Mouse (Mus musculus) leukemia stem cell, adult 10-12 weeks (primary cell): Measurements from ENCODE around the gene Gnptab. TPM values are rescaled to one million over a fixed set of nuclear protein-coding genes. Genes with fewer than 3 reads are reported as not detected.

ENCODE experiments used
- polyA plus RNA-seq: library from polyadenylated mRNA; stranded (reverse); fragments of >175 nt; gene quantifications from 2 replicates; pipeline ENCODE4 v1.2.3, GENCODE M21; 2012; ENCODE audit warnings: low replicate concordance

Gnptab gene
- polyA plus RNA-seq = 2.6 and 3.5 TPM in 2 replicates

DNA sequence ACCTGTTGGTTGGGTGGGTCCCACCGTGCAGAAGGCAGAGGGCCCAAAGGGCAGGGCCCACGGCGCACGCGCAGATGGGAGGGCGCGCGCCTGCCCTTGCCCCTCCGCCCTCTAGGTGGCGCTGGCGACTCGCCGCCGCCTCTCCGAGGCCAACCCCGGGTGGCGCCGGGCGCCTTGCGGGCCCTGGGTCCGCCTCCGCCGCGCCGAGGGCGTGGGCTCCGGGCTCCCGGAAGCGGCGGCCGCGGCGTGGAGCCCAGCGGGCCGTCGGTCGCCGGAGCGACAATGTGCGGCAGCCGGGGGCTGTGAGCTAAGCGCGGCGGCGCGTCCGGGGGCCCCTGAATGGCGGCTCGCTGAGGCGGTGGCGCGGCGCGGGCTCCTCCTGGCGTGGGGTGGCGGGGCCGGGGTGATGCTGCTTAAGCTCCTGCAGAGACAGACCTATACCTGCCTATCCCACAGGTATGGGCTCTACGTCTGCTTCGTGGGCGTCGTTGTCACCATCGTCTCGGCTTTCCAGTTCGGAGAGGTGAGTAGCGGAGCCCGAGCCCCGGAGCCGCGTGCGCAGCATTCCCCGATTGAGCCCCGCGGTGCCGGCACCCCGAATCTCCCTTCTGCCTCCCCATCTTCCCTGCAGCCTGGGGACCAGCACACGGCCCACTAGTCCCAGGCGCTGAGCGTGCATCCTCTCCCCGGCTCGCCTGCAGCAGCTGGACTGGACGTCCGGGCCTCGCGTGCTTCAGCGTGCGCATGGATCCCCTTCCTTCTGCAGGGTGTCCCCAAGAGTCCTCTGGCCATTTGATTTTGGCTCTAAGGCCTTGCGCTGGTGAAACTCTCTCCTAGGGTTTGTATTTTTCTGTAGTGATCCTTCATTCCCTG lies at the start of gene Gnptab, which contains the start of gene Dram1:
Gnptab (plus strand) TSS at position 120 of the 873 bp plus-strand sequence.
Dram1 (minus strand) TSS at position 68 of the 873 bp plus-strand sequence.

DNA sequence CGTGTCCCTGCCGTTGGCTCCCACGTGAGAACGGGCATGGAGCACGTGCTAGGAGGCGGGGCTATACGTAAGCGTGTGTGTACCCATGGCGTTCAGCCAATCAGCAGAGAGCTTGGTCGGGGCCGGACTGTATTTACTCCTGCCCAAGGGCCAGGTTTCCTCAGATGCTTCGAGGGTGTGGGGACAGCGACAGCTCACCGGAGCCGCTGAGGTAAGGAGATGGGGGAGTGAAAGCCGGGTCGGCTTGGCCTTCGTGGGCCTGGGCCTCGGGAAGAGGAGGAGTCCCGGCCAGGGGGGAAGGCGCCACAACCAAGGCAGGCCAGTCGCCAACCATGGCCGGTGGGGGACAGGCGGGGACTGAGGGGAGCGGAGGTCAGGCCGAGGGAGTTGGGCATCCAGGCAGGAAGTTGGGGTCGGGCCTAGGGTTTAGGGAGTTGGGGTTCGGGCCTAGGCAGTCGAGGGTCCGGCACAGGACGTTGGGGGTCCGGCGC lies 80.6 kb downstream of the Gnptab start, which contains the start of gene Sycp3:
Sycp3 (plus strand) TSS at position 68 of the 491 bp plus-strand sequence.

Other genes with a start within 250 kb of the Gnptab start
- 0.15 and 2.8 TPM in 2 replicates for gene Parpbp, start 232.2 kb upstream of the Gnptab start, polyA plus RNA-seq
- gene Nup37, start 232.1 kb upstream of the Gnptab start, polyA plus RNA-seq = 0.55 and 3.1 TPM in 2 replicates
- gene Washc3, start 178.0 kb upstream of the Gnptab start, polyA plus RNA-seq = 12.4 and 19.5 TPM in 2 replicates
- gene Dram1, start 52 bp upstream of the Gnptab start, polyA plus RNA-seq = 0.81 TPM in 1 of 2 replicates, not detected in the other
- not detected in 2 replicates for gene Sycp3, start 80.4 kb downstream of the Gnptab start, polyA plus RNA-seq
- 19.0 and 24.4 TPM in 2 replicates for gene Chpt1, start 124.9 kb downstream of the Gnptab start, polyA plus RNA-seq
- not detected in 2 replicates for gene Mybpc1, start 226.0 kb downstream of the Gnptab start, polyA plus RNA-seq